9 mouse cellular contexts compared by ENCODE assay signal in the genomic region with DNA sequence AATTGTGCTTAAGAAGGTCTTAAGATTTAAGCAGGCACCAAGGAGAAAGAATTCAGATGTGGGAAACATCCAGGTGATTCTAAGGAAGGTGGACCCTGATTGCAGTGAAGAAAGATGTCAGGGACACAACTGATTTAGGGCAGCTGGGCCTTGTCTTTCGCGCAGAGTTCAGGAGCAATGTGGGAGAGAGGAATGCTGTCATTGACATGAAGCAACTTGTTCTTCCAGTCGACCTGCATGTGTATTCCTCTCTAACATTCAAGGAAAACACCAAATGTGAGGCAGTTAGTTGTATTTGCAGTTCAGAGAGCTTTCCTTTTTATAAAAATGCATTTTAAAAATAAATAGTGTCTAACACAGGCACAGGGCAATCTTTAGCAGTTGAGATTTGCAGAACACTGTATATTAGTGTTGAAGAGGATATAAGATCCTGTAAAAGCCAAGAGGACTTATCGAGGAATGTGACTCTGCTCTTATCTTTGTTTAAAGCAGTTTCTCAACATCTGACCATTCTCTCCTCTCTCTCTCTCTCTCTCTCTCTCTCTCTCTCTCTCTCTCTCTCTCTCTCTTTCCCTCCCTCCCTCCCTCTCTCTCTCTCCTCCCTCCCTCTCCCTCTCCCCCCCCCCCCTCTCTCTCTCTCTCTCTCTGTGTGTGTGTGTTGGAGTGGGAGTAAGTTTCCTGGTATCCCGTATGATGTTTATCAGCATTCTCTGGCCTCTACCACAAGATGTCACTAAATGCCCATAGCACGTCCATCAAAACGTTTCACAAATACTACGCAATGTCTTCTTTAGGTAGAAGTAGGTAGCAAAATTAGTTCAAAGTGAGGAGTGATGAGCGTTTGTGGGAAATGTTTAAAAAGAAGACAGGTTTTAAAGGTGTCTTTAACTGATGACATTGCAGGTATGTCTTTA. TPM values are rescaled to one million over a fixed set of nuclear protein-coding genes. Genes with fewer than 3 reads are reported as not detected.
A peak's percentile ranks its signal among the peaks of the same experiment; 100 is the strongest.
DNase-seq lines count a peak whose midpoint lies in the region; ATAC-seq and TF ChIP-seq lines count a peak whose summit lies in the region.
"Had no signal": no experiment of that assay in that cellular context is flagged by ENCODE, and none has a peak within 500 bp of the region (broad histone marks: within the 10 kb centered on the region; RNA-seq: fewer than 3 reads in every experiment).

No protein-coding gene starts in this region.

- H3K27ac ChIP-seq in layer of hippocampus, adult 2 months = no peak overlapping the region

- no peak overlapping the region for H3K4me3 ChIP-seq in layer of hippocampus, adult 2 months

- peak; percentile 68; the same call in 1 of the 2 replicates for ATAC-seq in megakaryocyte progenitor cell, adult 5-6 weeks (replicated peaks; ENCODE audit: poor library complexity)

- peak; percentile 26 for DNase-seq in adrenal gland, adult 2 months
- DNase-seq in adrenal gland, postnatal 25 days = no peak
- no peak for DNase-seq in layer of hippocampus, adult 2 months (ENCODE audit: low spot score in 2 of 2)
- DNase-seq in layer of hippocampus, adult 9-11 months = no peak
- peak; percentile 18 for DNase-seq in embryo, embryonic 11 days
- no peak for DNase-seq in cerebellum, postnatal 36 days
- no peak for DNase-seq in cerebellum, adult 9-10 months
- DNase-seq: gastrocnemius, postnatal 36 days had no signal

- TF ChIP-seq CTCF in layer of hippocampus, adult 2 months (conservative IDR thresholded peaks at IDR 0.05) = peak; percentile 58

RNA-seq across cellular contexts. Expression of gene Cpa3, which starts 12.8 kb away (rescaled TPM):
- 1 to 10 TPM; 2.1 to 2.5 TPM for total RNA-seq in adrenal gland, adult 2 months (2021)
- polyA plus RNA-seq in adrenal gland, adult 2 months (2012; rRNA removed) = 0.09 and 0.24 TPM in 2 replicates
- 1.3 and 2.6 TPM in 2 replicates for total RNA-seq in adrenal gland, postnatal 25 days (2021)
- total RNA-seq in layer of hippocampus, adult 2 months (2021) = under 1 TPM; 0.32 to 0.74 TPM
- total RNA-seq in megakaryocyte progenitor cell, adult 5-6 weeks (2015) = 123 and 129 TPM in 2 replicates
- 45.9 and 47.2 TPM in 2 replicates for total RNA-seq in megakaryocyte progenitor cell, adult 5-6 weeks (2017)

RNA-seq across cellular contexts. Expression of gene Cpb1, which starts 20.7 kb away (rescaled TPM):
- 1 to 10 TPM; 5.7 to 6.7 TPM for total RNA-seq in adrenal gland, adult 2 months (2021)
- polyA plus RNA-seq in adrenal gland, adult 2 months (2012; rRNA removed) = 0.74 and 0.83 TPM in 2 replicates
- 4.3 and 5.1 TPM in 2 replicates for total RNA-seq in adrenal gland, postnatal 25 days (2021)
- not detected for total RNA-seq in layer of hippocampus, adult 2 months (2021)
- not detected in 2 replicates for total RNA-seq in megakaryocyte progenitor cell, adult 5-6 weeks (2015)
- not detected in 2 replicates for total RNA-seq in megakaryocyte progenitor cell, adult 5-6 weeks (2017)
- total RNA-seq: gastrocnemius, postnatal 36 days had no signal

Comparison
In these comparisons a context has a peak if more than half of its experiments do, and no peak if none do; other contexts are left out.
1. DNase-seq: peak in adrenal gland, adult 2 months (single experiment) and embryo, embryonic 11 days (single experiment); none in adrenal gland, postnatal 25 days (single experiment), layer of hippocampus, adult 2 months (0 of 2), layer of hippocampus, adult 9-11 months (single experiment), cerebellum, postnatal 36 days (0 of 2) and cerebellum, adult 9-10 months (single experiment).
2. RNA of gene Cpa3, which starts 12.8 kb away (total RNA-seq): 45.9 to 129 TPM in megakaryocyte progenitor cell, adult 5-6 weeks; 2.1 to 2.5 TPM in adrenal gland, adult 2 months, 1.3 to 2.6 TPM in adrenal gland, postnatal 25 days and 0.32 to 0.74 TPM in layer of hippocampus, adult 2 months; every median in the first group is over 10 times any median in the second.